Mouse (Mus musculus): Measurements from ENCODE around the gene Tmem60. TPM values are rescaled to one million over a fixed set of nuclear protein-coding genes. Genes with fewer than 3 reads are reported as not detected.
A peak's percentile ranks its signal among the peaks of the same experiment; 100 is the strongest.

Gene Tmem60
- total and polyA plus RNA-seq, 3 experiments: 23.5 to 37.4 TPM; not detected in 1

- Histone ChIP-seq H3K4me1 (ENCODE audit: control insufficient read depth in 1 of 2, insufficient read depth in 2 of 2, low read length in 2 of 2) (peaks cover 33 to 47% of the 10 kb centered on the region in 2 experiments), H3K4me3 (ENCODE audit: control insufficient read depth in 1 of 2, insufficient read depth in 1 of 2, low read depth in 2 of 2, low read length in 2 of 2) (peak overlapping the region in 1 of 2 experiments; percentile 20; a peak in 2 of 4 replicates), H3K79me2 (ENCODE audit: control insufficient read depth, insufficient read depth, low read length, poor library complexity) (peaks cover 35% of the 10 kb centered on the region), H3K9me3 (replicated peaks; ENCODE audit: insufficient read depth, low read length) (no peaks in the 10 kb centered on the region), H3K36me3 (ENCODE audit: control insufficient read depth in 1 of 2, insufficient read depth in 2 of 2, low read length in 2 of 2) (peaks cover 2 to 63% of the 10 kb centered on the region in 2 experiments), H3K27ac (ENCODE audit: control insufficient read depth, low read depth, low read length) (peak overlapping the region; percentile 96), H3K27me3 (ENCODE audit: control insufficient read depth in 1 of 2, insufficient read depth in 2 of 2, low read length in 2 of 2) (no peaks in the 10 kb centered on the region), H3K9ac (ENCODE audit: control insufficient read depth, low read depth, low read length, poor library complexity, severe bottlenecking) (peak overlapping the region; percentile 60)
- peak; percentile 97 for DNase-seq (ENCODE audit: low read depth, low spot score)
- TF ChIP-seq NRF1 (IDR thresholded peaks at IDR 0.05; ENCODE audit: insufficient read depth, low read depth, low read length, poor library complexity, severe bottlenecking) (no peak), SIN3A (IDR thresholded peaks at IDR 0.05; ENCODE audit: low read length) (peak; percentile 93), MAZ (IDR thresholded peaks at IDR 0.05; ENCODE audit: low read depth, low read length) (peak; percentile 94), MYC (IDR thresholded peaks at IDR 0.05; ENCODE audit: low read depth, low read length) (peak; percentile 97), ZKSCAN1 (IDR thresholded peaks at IDR 0.05; ENCODE audit: low read depth, low read length) (no peak), MXI1 (IDR thresholded peaks at IDR 0.05; ENCODE audit: low read depth, low read length) (peak; percentile 93), GABPA (IDR thresholded peaks at IDR 0.05; ENCODE audit: low read depth, low read length) (no peak), POLR2A (IDR thresholded peaks at IDR 0.05; ENCODE audit: control insufficient read depth in 1 of 2, insufficient read depth in 1 of 2, low read depth in 1 of 2, low read length in 2 of 2, poor library complexity in 1 of 2) (peak in 1 of 2 experiments; percentile 46; a peak in 1 of 4 replicates), KAT2A (conservative IDR thresholded peaks at IDR 0.05; ENCODE audit: low read depth, low read length) (no peak), RAD21 (IDR thresholded peaks at IDR 0.05; ENCODE audit: low read depth, low read length) (no peak), CHD1 (IDR thresholded peaks at IDR 0.05; ENCODE audit: low read depth, low read length) (no peak), BHLHE40 (IDR thresholded peaks at IDR 0.05; ENCODE audit: borderline replicate concordance, low read depth, low read length) (peak; percentile 71; the same call in 1 of the 2 replicates), TBP (IDR thresholded peaks at IDR 0.05; ENCODE audit: low read depth, low read length) (peak; percentile 80), ETS1 (IDR thresholded peaks at IDR 0.05; ENCODE audit: low read depth, low read length) (peak; percentile 98), ELF1 (IDR thresholded peaks at IDR 0.05; ENCODE audit: low read depth, low read length) (peak; percentile 58), TAL1 (IDR thresholded peaks at IDR 0.05; ENCODE audit: low read length) (peak; percentile 79), CTCF (IDR thresholded peaks at IDR 0.05 in 2 of 3, conservative IDR thresholded peaks at IDR 0.05 in 1 of 3; ENCODE audit: control insufficient read depth in 1 of 3, insufficient read depth in 1 of 3, low read depth in 2 of 3, low read length in 3 of 3, poor library complexity in 1 of 3, severe bottlenecking in 1 of 3) (no peak), RCOR1 (IDR thresholded peaks at IDR 0.05; ENCODE audit: low read depth, low read length) (peak; percentile 95), MAX (IDR thresholded peaks at IDR 0.05; ENCODE audit: low read length) (peak; percentile 86), POLR2AphosphoS2 (IDR thresholded peaks at IDR 0.05; ENCODE audit: low read length) (no peak), TCF12 (IDR thresholded peaks at IDR 0.05; ENCODE audit: low read depth, low read length) (peak; percentile 86; the same call in 1 of the 2 replicates), ZC3H11A (IDR thresholded peaks at IDR 0.05; ENCODE audit: low read depth, low read length) (no peak), E2F4 (IDR thresholded peaks at IDR 0.05; ENCODE audit: borderline replicate concordance, low read depth, low read length) (no peak), NELFE (IDR thresholded peaks at IDR 0.05; ENCODE audit: low read depth, low read length) (no peak), ZNF384 (IDR thresholded peaks at IDR 0.05; ENCODE audit: low read depth, low read length) (no peak), POLR2AphosphoS5 (IDR thresholded peaks at IDR 0.05; ENCODE audit: borderline replicate concordance, low read depth, low read length) (no peak), MEF2A (IDR thresholded peaks at IDR 0.05; ENCODE audit: extremely low read depth, insufficient replicate concordance, low read depth, low read length, poor library complexity, severe bottlenecking) (0 out of 2 replicates have a peak, but pooled peaks have one; percentile 32), MYB (IDR thresholded peaks at IDR 0.05; ENCODE audit: low read depth, low read length) (peak; percentile 61; the same call in 1 of the 2 replicates), EP300 (IDR thresholded peaks at IDR 0.05; ENCODE audit: low read depth in 1 of 2, low read length in 2 of 2) (peak; percentile 91 to 94), SMC3 (IDR thresholded peaks at IDR 0.05; ENCODE audit: low read depth, low read length) (no peak), ZMIZ1 (IDR thresholded peaks at IDR 0.05; ENCODE audit: low read depth, low read length) (no peak), UBTF (IDR thresholded peaks at IDR 0.05; ENCODE audit: borderline replicate concordance, insufficient read depth, low read depth, low read length) (no peak), HCFC1 (IDR thresholded peaks at IDR 0.05; ENCODE audit: low read depth, low read length) (peak; percentile 71), USF1 (IDR thresholded peaks at IDR 0.05; ENCODE audit: low read depth, low read length) (peak; percentile 73), MAFK (IDR thresholded peaks at IDR 0.05; ENCODE audit: borderline replicate concordance, low read depth, low read length) (no peak), USF2 (IDR thresholded peaks at IDR 0.05; ENCODE audit: borderline replicate concordance in 1 of 2, insufficient read depth in 1 of 2, low read depth in 1 of 2, low read length in 2 of 2) (no peak), GATA1 (IDR thresholded peaks at IDR 0.05; ENCODE audit: low read depth, low read length) (peak; percentile 94)
Observed at GRCm38 (mm10) chr5:20932585-20932984, 50.6 kb downstream of the Tmem60 start.

Data from MEL (cell line).